Comparison of ENCODE assay signal across 21 mouse cellular contexts in the genomic region with DNA sequence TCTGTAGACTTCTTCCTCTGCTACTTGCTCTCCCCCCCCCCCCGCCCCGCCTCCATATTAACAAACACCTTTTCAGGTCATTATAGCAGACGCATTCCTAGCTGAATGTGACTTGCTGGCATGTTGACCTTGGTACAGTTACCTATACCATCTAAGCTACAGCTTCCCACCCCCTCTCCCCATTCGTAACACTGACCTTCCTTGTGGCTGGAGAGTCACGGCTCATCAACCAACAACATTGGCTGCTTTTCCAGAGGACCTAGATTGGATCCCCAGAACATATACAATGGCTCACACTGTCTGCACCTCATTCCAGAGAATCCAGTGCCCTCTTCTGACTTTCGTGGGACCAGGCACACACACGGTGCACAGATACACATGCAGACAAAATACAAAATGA. TPM values are rescaled to one million over a fixed set of nuclear protein-coding genes. Genes with fewer than 3 reads are reported as not detected.
A peak's percentile ranks its signal among the peaks of the same experiment; 100 is the strongest.
DNase-seq lines count a peak whose midpoint lies in the region; ATAC-seq and TF ChIP-seq lines count a peak whose summit lies in the region.
"Had no signal": no experiment of that assay in that cellular context is flagged by ENCODE, and none has a peak within 500 bp of the region (broad histone marks: within the 10 kb centered on the region; RNA-seq: fewer than 3 reads in every experiment).

No protein-coding gene starts in this region.

- DNase-seq in forebrain, embryonic 10.5 days (ENCODE audit: extremely low spot score, low spot score): no peak
- DNase-seq in forebrain, postnatal 0 days: no peak
- no peak for DNase-seq in kidney, postnatal 0 days (ENCODE audit: low spot score)
- DNase-seq in kidney, postnatal 14 days: no peak
- no peak for DNase-seq in midbrain, embryonic 14.5 days
- no peak for DNase-seq in midbrain, postnatal 0 days (ENCODE audit: low spot score)
- DNase-seq in heart, adult 11 months: no peak
- DNase-seq: cerebellum, postnatal 10 days; gastrocnemius, adult 2 months; heart, adult 2 months; kidney, adult 18-20 months; lung, postnatal 4 days; right cerebral cortex, postnatal 4 days; thymus, postnatal 36 days had no signal

- TF ChIP-seq CTCF in forebrain, postnatal 0 days (IDR thresholded peaks at IDR 0.05; ENCODE audit: low read depth): no peak
- no peak for TF ChIP-seq CTCF in kidney, postnatal 0 days (IDR thresholded peaks at IDR 0.05; ENCODE audit: low read depth)
- no peak for TF ChIP-seq CTCF in midbrain, postnatal 0 days (IDR thresholded peaks at IDR 0.05)

- peaks cover 14% of the 10 kb centered on the region for H3K36me3 ChIP-seq in forebrain, embryonic 10.5 days (replicated peaks)
- H3K36me3 ChIP-seq in forebrain, postnatal 0 days (ENCODE audit: insufficient read depth): no peaks in the 10 kb centered on the region
- H3K36me3 ChIP-seq in kidney, postnatal 0 days (ENCODE audit: insufficient read depth, low read length): no peaks in the 10 kb centered on the region
- H3K36me3 ChIP-seq in midbrain, embryonic 14.5 days (ENCODE audit: control insufficient read depth, insufficient read depth, low read length): no peaks in the 10 kb centered on the region
- no peaks in the 10 kb centered on the region for H3K36me3 ChIP-seq in midbrain, postnatal 0 days (ENCODE audit: insufficient read depth, low read length)
- no peaks in the 10 kb centered on the region for H3K36me3 ChIP-seq in neural tube, embryonic 15.5 days
- H3K36me3 ChIP-seq: G1E; heart, embryonic 15.5 days; neural tube, embryonic 12.5 days had no signal

- no peak overlapping the region for H3K4me3 ChIP-seq in forebrain, embryonic 10.5 days
- H3K4me3 ChIP-seq in forebrain, postnatal 0 days (ENCODE audit: low read depth, low read length): no peak overlapping the region
- H3K4me3 ChIP-seq in kidney, postnatal 0 days (replicated peaks; ENCODE audit: low read depth, low read length): no peak overlapping the region
- H3K4me3 ChIP-seq in midbrain, embryonic 14.5 days (replicated peaks; ENCODE audit: low read depth, low read length): no peak overlapping the region
- H3K4me3 ChIP-seq in midbrain, postnatal 0 days (ENCODE audit: low read depth, low read length): no peak overlapping the region
- no peak overlapping the region for H3K4me3 ChIP-seq in neural tube, embryonic 15.5 days (replicated peaks)
- H3K4me3 ChIP-seq: embryonic facial prominence, embryonic 15.5 days; gastrocnemius, adult 2 months; heart, adult 2 months; heart, embryonic 15.5 days; neural tube, embryonic 12.5 days had no signal

- H3K9ac ChIP-seq in forebrain, postnatal 0 days: no peak overlapping the region
- no peak overlapping the region for H3K9ac ChIP-seq in kidney, postnatal 0 days (ENCODE audit: low read depth, low read length)
- no peak overlapping the region for H3K9ac ChIP-seq in midbrain, embryonic 14.5 days (replicated peaks; ENCODE audit: low read length)
- no peak overlapping the region for H3K9ac ChIP-seq in midbrain, postnatal 0 days (replicated peaks; ENCODE audit: low read length, poor library complexity, severe bottlenecking)
- H3K9ac ChIP-seq in neural tube, embryonic 15.5 days (replicated peaks): no peak overlapping the region
- H3K9ac ChIP-seq: embryonic facial prominence, embryonic 15.5 days; heart, embryonic 15.5 days; liver, embryonic 14.5 days; neural tube, embryonic 12.5 days had no signal

- WGBS in forebrain, embryonic 10.5 days: 79% methylated on average over 6 of the region's 7 CpGs
- 76% methylated on average over 7 of the region's 7 CpGs for WGBS in forebrain, postnatal 0 days
- 52% methylated on average over 6 of the region's 7 CpGs for WGBS in kidney, postnatal 0 days
- WGBS in midbrain, embryonic 14.5 days: 76% methylated on average over 7 of the region's 7 CpGs
- 68% methylated on average over 6 of the region's 7 CpGs for WGBS in midbrain, postnatal 0 days
- WGBS in neural tube, embryonic 15.5 days: 55% methylated on average over 6 of the region's 7 CpGs

- no peaks in the 10 kb centered on the region for H3K9me3 ChIP-seq in forebrain, embryonic 10.5 days
- no peaks in the 10 kb centered on the region for H3K9me3 ChIP-seq in forebrain, postnatal 0 days (ENCODE audit: low read length)
- no peaks in the 10 kb centered on the region for H3K9me3 ChIP-seq in kidney, postnatal 0 days (replicated peaks; ENCODE audit: low read length)
- H3K9me3 ChIP-seq in midbrain, embryonic 14.5 days (ENCODE audit: control insufficient read depth, low read length): no peaks in the 10 kb centered on the region
- no peaks in the 10 kb centered on the region for H3K9me3 ChIP-seq in midbrain, postnatal 0 days (ENCODE audit: low read length)
- H3K9me3 ChIP-seq in neural tube, embryonic 15.5 days (replicated peaks): no peaks in the 10 kb centered on the region
- H3K9me3 ChIP-seq: embryonic facial prominence, embryonic 15.5 days; G1E; heart, embryonic 15.5 days; neural tube, embryonic 12.5 days had no signal

- H3K27ac ChIP-seq in forebrain, embryonic 10.5 days: peak overlapping the region; percentile 82
- no peak overlapping the region for H3K27ac ChIP-seq in forebrain, postnatal 0 days (ENCODE audit: low read depth, low read length)
- H3K27ac ChIP-seq in kidney, postnatal 0 days: peak overlapping the region; percentile 76
- H3K27ac ChIP-seq in midbrain, embryonic 14.5 days (replicated peaks; ENCODE audit: low read depth, low read length): peak overlapping the region; percentile 69; the same call in 1 of the 2 replicates
- H3K27ac ChIP-seq in midbrain, postnatal 0 days (ENCODE audit: low read depth, low read length): no peak overlapping the region
- H3K27ac ChIP-seq in neural tube, embryonic 15.5 days (replicated peaks): peak overlapping the region; percentile 75; the same call in 1 of the 2 replicates
- H3K27ac ChIP-seq: heart, adult 2 months; heart, embryonic 15.5 days; liver, embryonic 14.5 days had no signal

- H3K27me3 ChIP-seq in forebrain, embryonic 10.5 days (ENCODE audit: poor library complexity, severe bottlenecking): no peaks in the 10 kb centered on the region
- H3K27me3 ChIP-seq in forebrain, postnatal 0 days (ENCODE audit: insufficient read depth, low read length): no peaks in the 10 kb centered on the region
- no peaks in the 10 kb centered on the region for H3K27me3 ChIP-seq in kidney, postnatal 0 days (ENCODE audit: insufficient read depth, low read length)
- no peaks in the 10 kb centered on the region for H3K27me3 ChIP-seq in midbrain, embryonic 14.5 days (ENCODE audit: control insufficient read depth, insufficient read depth, low read length)
- H3K27me3 ChIP-seq in midbrain, postnatal 0 days (ENCODE audit: insufficient read depth, low read length): no peaks in the 10 kb centered on the region
- H3K27me3 ChIP-seq in neural tube, embryonic 15.5 days (replicated peaks): no peaks in the 10 kb centered on the region
- H3K27me3 ChIP-seq: embryonic facial prominence, embryonic 15.5 days; heart, embryonic 15.5 days; neural tube, embryonic 12.5 days had no signal

- H3K4me2 ChIP-seq in forebrain, postnatal 0 days (ENCODE audit: low read depth): no peak overlapping the region
- H3K4me2 ChIP-seq in kidney, postnatal 0 days (ENCODE audit: low read length): no peak overlapping the region
- H3K4me2 ChIP-seq in midbrain, embryonic 14.5 days (ENCODE audit: low read length): no peak overlapping the region
- H3K4me2 ChIP-seq in midbrain, postnatal 0 days (ENCODE audit: low read depth, low read length, poor library complexity, severe bottlenecking): no peak overlapping the region
- no peak overlapping the region for H3K4me2 ChIP-seq in neural tube, embryonic 15.5 days
- H3K4me2 ChIP-seq: embryonic facial prominence, embryonic 15.5 days; heart, embryonic 15.5 days; neural tube, embryonic 12.5 days had no signal

- no peak for ATAC-seq in forebrain, postnatal 0 days
- 0 out of 2 replicates have a peak, but pooled peaks have one; percentile 36 for ATAC-seq in kidney, postnatal 0 days (replicated peaks; ENCODE audit: low FRiP score, low read depth)
- ATAC-seq in midbrain, embryonic 14.5 days (ENCODE audit: low FRiP score, low TSS enrichment): no peak; the same call in 1 of the 2 replicates
- no peak for ATAC-seq in midbrain, postnatal 0 days (ENCODE audit: low FRiP score)
- ATAC-seq in neural tube, embryonic 15.5 days (ENCODE audit: low FRiP score): no peak
- ATAC-seq: CD4-positive, CD25-positive, alpha-beta regulatory T cell, adult 4 months had no signal

- H3K4me1 ChIP-seq in forebrain, embryonic 10.5 days: peaks cover 84% of the 10 kb centered on the region
- H3K4me1 ChIP-seq in forebrain, postnatal 0 days (ENCODE audit: insufficient read depth): no peaks in the 10 kb centered on the region
- no peaks in the 10 kb centered on the region; the same call in 1 of the 2 replicates for H3K4me1 ChIP-seq in kidney, postnatal 0 days (replicated peaks; ENCODE audit: insufficient read depth, low read length)
- peaks cover 10% of the 10 kb centered on the region for H3K4me1 ChIP-seq in midbrain, embryonic 14.5 days (ENCODE audit: control insufficient read depth, insufficient read depth, low read length)
- H3K4me1 ChIP-seq in midbrain, postnatal 0 days (ENCODE audit: insufficient read depth, low read length): 0 out of 2 replicates have a peak, but pooled peaks cover 2% of the 10 kb centered on the region
- H3K4me1 ChIP-seq in neural tube, embryonic 15.5 days: peaks cover 34% of the 10 kb centered on the region

RNA-seq across cellular contexts. Expression of a gene that starts 27.6 kb away (rescaled TPM):
- polyA plus RNA-seq in forebrain, embryonic 10.5 days (2016; fragmentation: Nextera tagmentation; extraction: Ambion mirVana): 20.0 and 24.9 TPM in 2 replicates
- 28.9 and 34.7 TPM in 2 replicates for total RNA-seq in forebrain, postnatal 0 days (2014; rRNA removed)
- 22.0 and 34.6 TPM in 2 replicates for polyA plus RNA-seq in forebrain, postnatal 0 days (2015; fragmentation: Nextera tagmentation; extraction: Ambion mirVana)
- 16.4 and 19.4 TPM in 2 replicates for polyA plus RNA-seq in kidney, postnatal 0 days (2015; fragmentation: Nextera tagmentation; extraction: Ambion mirVana)
- polyA plus RNA-seq in midbrain, embryonic 14.5 days (2014; fragmentation: Nextera tagmentation; extraction: Ambion mirVana): 29.6 and 31.1 TPM in 2 replicates
- total RNA-seq in midbrain, postnatal 0 days (2014; rRNA removed): 38.8 and 40.2 TPM in 2 replicates
- 32.7 and 37.5 TPM in 2 replicates for polyA plus RNA-seq in midbrain, postnatal 0 days (2015; fragmentation: Nextera tagmentation; extraction: Ambion mirVana)
- polyA plus RNA-seq in neural tube, embryonic 15.5 days (2015; fragmentation: Nextera tagmentation; extraction: Ambion mirVana): 40.6 and 49.0 TPM in 2 replicates

RNA-seq across cellular contexts. Expression of a gene that starts 57.4 kb away (rescaled TPM):
- 61.6 and 62.6 TPM in 2 replicates for polyA plus RNA-seq in forebrain, embryonic 10.5 days (2016; fragmentation: Nextera tagmentation; extraction: Ambion mirVana)
- total RNA-seq in forebrain, postnatal 0 days (2014; rRNA removed): 33.0 and 43.7 TPM in 2 replicates
- 28.0 and 34.6 TPM in 2 replicates for polyA plus RNA-seq in forebrain, postnatal 0 days (2015; fragmentation: Nextera tagmentation; extraction: Ambion mirVana)
- polyA plus RNA-seq in kidney, postnatal 0 days (2015; fragmentation: Nextera tagmentation; extraction: Ambion mirVana): 38.8 and 39.8 TPM in 2 replicates
- polyA plus RNA-seq in midbrain, embryonic 14.5 days (2014; fragmentation: Nextera tagmentation; extraction: Ambion mirVana): 58.9 and 69.9 TPM in 2 replicates
- 31.4 and 40.6 TPM in 2 replicates for total RNA-seq in midbrain, postnatal 0 days (2014; rRNA removed)
- 29.7 and 30.9 TPM in 2 replicates for polyA plus RNA-seq in midbrain, postnatal 0 days (2015; fragmentation: Nextera tagmentation; extraction: Ambion mirVana)
- 35.0 and 39.1 TPM in 2 replicates for polyA plus RNA-seq in neural tube, embryonic 15.5 days (2015; fragmentation: Nextera tagmentation; extraction: Ambion mirVana)

Comparison
In these comparisons a context has a peak if more than half of its experiments do, and no peak if none do; other contexts are left out.
1. H3K27ac ChIP-seq: peak in forebrain, embryonic 10.5 days (single experiment), kidney, postnatal 0 days (single experiment), midbrain, embryonic 14.5 days (single experiment) and neural tube, embryonic 15.5 days (single experiment); none in forebrain, postnatal 0 days (single experiment) and midbrain, postnatal 0 days (single experiment).